Mouse (Mus musculus) kidney, embryonic 15.5 days (tissue): ENCODE data around the gene Abhd16a. TPM values are rescaled to one million over a fixed set of nuclear protein-coding genes. Genes with fewer than 3 reads are reported as not detected.
A peak's percentile ranks its signal among the peaks of the same experiment; 100 is the strongest.
"Not testable (repeated sequence)": the region's sequence is repeated elsewhere in the genome, so short reads cannot be mapped to it uniquely, and the experiment has no call there.

Experiments used
- ATAC-seq: fragments of 200-750 bp; cut with Nextera tagmentation; replicated peaks from 2 replicates; pipeline ENCODE4 v1.8.0; 2017; ENCODE audit warnings: moderate TSS enrichment; ENCODE audit not compliant: low FRiP score
- H3K27ac ChIP-seq: fragments of 300-500 bp; sonication (generic); 2 replicates; pipeline ENCODE4 v1.5.1; 2015; ENCODE audit warnings: mild to moderate bottlenecking, inconsistent platforms
- H3K27me3 ChIP-seq: fragments of 300-500 bp; sonication (generic); 2 replicates; pipeline ENCODE4 v1.6.1; 2015; ENCODE audit warnings: inconsistent platforms
- H3K36me3 ChIP-seq: fragments of 300-500 bp; sonication (generic); 2 replicates; pipeline ENCODE4 v1.6.1; 2015; ENCODE audit warnings: inconsistent platforms
- H3K4me1 ChIP-seq: fragments of 300-500 bp; sonication (generic); 2 replicates; pipeline ENCODE4 v1.6.1; 2015; ENCODE audit warnings: inconsistent platforms
- H3K4me2 ChIP-seq: fragments of 300-500 bp; sonication (generic); 2 replicates; pipeline ENCODE4 v1.6.1; 2015; ENCODE audit warnings: moderate library complexity, mild to moderate bottlenecking, inconsistent platforms
- H3K4me3 ChIP-seq: fragments of 300-500 bp; sonication (generic); replicated peaks from 2 replicates; pipeline ENCODE4 v1.5.1; 2015; ENCODE audit warnings: mild to moderate bottlenecking, inconsistent platforms
- H3K9ac ChIP-seq: fragments of 300-500 bp; sonication (generic); 2 replicates; pipeline ENCODE4 v1.6.1; 2015; ENCODE audit warnings: mild to moderate bottlenecking, inconsistent platforms
- H3K9me3 ChIP-seq: fragments of 300-500 bp; sonication (generic); replicated peaks from 2 replicates; pipeline ENCODE4 v1.6.1; 2016; ENCODE audit warnings: inconsistent platforms
- WGBS: fragments of 180-500 bp; shearing (Covaris S2); methylation state at CpG from one replicate; pipeline ENCODE4 v1.1.7; 2015; ENCODE audit warnings: mixed read lengths; 5-methylcytosine and 5-hydroxymethylcytosine counted together
- polyA plus RNA-seq: library from polyadenylated mRNA; unstranded; fragments of >200 nt; fragmentation: Nextera tagmentation; extraction: Ambion mirVana; gene quantifications from 2 replicates; pipeline ENCODE4 v1.2.1, GENCODE M21; 2015

The Abhd16a gene
- polyA plus RNA-seq, 1 experiment from 2014 or later: 103 TPM

DNA sequence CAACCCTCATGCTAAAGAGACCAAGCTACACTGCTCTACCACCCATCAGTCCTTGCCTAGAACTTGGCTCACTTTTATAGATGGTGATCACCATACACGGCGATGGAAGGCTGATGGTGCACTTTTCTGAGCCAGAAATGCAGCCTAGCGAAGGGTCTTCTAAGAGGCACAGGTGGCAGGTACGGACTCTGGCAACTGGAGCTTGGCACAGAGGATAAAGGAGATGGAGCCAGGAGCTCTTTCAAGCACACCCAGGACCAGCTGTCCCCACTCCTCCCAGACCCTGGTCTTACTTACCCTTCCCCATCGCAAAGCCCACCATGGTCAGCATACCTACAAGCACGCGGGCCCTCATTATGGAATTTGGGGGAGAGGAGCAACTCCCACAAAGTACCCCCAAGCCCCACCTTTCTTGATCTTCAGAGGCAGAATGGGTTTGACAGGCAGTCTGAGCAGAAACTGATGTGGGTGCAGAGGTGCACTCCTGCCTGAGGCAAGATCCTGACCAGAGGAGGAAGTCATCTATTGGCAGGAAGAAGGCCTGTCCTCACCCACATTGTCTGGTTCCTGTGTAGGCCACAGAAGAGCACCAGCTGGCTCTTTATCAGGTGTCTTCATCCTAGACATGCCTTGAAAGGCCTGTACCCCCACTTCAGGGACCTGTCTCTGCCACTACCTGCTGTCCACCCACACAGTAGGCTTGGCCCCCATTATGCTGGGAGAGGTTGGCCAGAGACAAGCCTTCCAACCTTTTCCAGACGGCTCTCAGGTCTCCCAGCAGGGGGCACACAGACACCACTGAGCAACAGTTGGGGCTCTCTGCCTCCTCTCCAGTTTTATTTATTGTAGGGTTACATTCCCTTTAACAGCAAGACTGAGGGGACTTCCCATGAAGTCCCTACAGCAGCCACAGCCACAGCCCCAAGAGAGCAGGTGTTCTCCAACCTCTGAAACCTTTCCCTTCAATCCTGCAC, 26.3 kb downstream of the Abhd16a start, which contains the start of gene Ly6g5b:
Gene Ly6g5b, minus strand, starts transcription at position 383 of the 974 bp plus-strand sequence.
- H3K27ac ChIP-seq: no peak within 1 kb of the TSS
- H3K27me3 ChIP-seq: no peaks in the 10 kb centered on the region
- no peak within 1 kb of the TSS for H3K4me3 ChIP-seq
- H3K9me3 ChIP-seq: no peaks in the 10 kb centered on the region
- WGBS: 82% methylated on average over 8 of the region's 8 CpGs
- H3K36me3 ChIP-seq: peaks cover 57% of the 10 kb centered on the region
- H3K4me1 ChIP-seq: peaks cover 9% of the 10 kb centered on the region
- no peak within 1 kb of the TSS for H3K4me2 ChIP-seq
- no peak for ATAC-seq
- H3K9ac ChIP-seq: no peak within 1 kb of the TSS

- H3K4me1 ChIP-seq: peaks cover 30% of the 10 kb centered on the region
- H3K9ac ChIP-seq: peak overlapping the region; percentile 98
- H3K27ac ChIP-seq: peak overlapping the region; percentile 85
- peak overlapping the region; percentile 96 for H3K4me2 ChIP-seq
- H3K9me3 ChIP-seq: no peaks in the 10 kb centered on the region
- ATAC-seq: peak; percentile 27
- H3K27me3 ChIP-seq: no peaks in the 10 kb centered on the region
- peak overlapping the region; percentile 97 for H3K4me3 ChIP-seq
- H3K36me3 ChIP-seq: peaks cover 61% of the 10 kb centered on the region
- under 1% methylated on average over 33 of the region's 33 CpGs for WGBS
Measured at GRCm38 (mm10) chr17:35120745-35121142, 31.7 kb downstream of the Abhd16a start.

DNA sequence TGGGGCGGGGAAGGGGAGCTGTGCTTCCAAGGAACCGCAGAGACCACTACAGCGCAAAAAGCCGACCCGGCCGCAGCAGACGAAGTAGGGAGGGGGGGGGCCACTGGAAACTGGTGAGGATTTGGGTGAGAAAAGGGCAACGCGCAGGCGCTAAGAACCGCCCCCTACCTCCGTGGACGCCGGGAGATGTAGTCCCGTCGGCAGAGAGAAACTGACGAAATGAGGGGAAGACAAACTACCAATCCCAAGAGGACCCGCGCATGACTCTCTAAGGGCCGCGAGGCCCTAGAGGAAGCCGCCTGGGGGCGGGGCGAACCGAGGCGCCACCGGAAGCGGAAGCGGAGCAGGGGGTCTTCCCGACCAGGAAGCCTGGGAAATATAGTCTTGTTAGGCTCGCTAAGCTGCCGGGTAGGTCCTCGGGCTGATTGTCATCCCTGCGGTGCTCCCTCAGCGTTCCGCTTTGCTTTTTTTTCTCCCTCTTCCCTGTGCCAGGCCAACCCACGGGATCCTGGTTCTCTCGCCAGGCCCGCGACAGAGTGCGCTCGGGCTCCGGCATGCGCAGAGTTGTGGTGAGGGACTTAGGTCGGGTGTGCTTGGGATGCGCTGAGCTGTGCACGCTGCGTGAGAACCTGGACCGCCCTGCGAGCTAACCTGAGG, 32.2 kb downstream of the Abhd16a start, which contains the start of gene Gpank1:
Gene Gpank1, plus strand, starts transcription at position 313 of the 657 bp plus-strand sequence.
- Histone ChIP-seq H3K27me3 (no peaks in the 10 kb centered on the region), H3K4me3 (peak within 1 kb of the TSS; percentile 97), H3K36me3 (peaks cover 56% of the 10 kb centered on the region), H3K9me3 (no peaks in the 10 kb centered on the region), H3K9ac (peak within 1 kb of the TSS; percentile 98), H3K27ac (peak within 1 kb of the TSS; percentile 94), H3K4me1 (peaks cover 35% of the 10 kb centered on the region), H3K4me2 (peak within 1 kb of the TSS; percentile 96)
- under 1% methylated on average over 50 of the region's 50 CpGs for WGBS
- ATAC-seq: peak; percentile 94

DNA sequence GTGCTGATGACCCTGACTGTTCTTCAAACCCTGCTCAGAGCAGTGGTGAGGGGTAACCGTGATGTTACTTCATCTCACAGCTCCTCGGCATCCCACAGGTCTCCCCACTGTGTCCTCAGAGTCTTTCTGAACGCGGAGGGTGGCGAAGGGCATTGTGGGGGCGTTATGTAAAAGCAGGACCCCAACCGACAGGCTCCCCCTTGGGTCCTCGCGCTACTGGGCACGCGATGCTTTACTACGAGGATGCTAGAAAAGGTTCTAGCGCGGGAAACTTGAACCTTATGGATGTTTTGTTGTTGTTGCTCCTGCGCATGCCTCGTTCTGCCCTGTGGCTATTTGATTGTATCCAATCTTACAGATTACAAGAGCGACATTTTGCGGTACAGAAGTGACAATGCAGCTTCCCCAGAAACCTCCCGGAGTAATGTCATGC, 32.8 kb downstream of the Abhd16a start, which contains the start of gene Csnk2b:
Gene Csnk2b, minus strand, starts transcription at position 183 of the 433 bp plus-strand sequence.
- Histone ChIP-seq H3K9ac (peak within 1 kb of the TSS; percentile 98), H3K4me1 (peaks cover 41% of the 10 kb centered on the region), H3K27me3 (no peaks in the 10 kb centered on the region), H3K4me3 (peak within 1 kb of the TSS; percentile 97), H3K27ac (peak within 1 kb of the TSS; percentile 94), H3K36me3 (peaks cover 51% of the 10 kb centered on the region), H3K9me3 (no peaks in the 10 kb centered on the region), H3K4me2 (peak within 1 kb of the TSS; percentile 96)
- 0% methylated on average over 19 of the region's 19 CpGs for WGBS
- no peak; the same call in 1 of the 2 replicates for ATAC-seq

- H3K9me3 ChIP-seq, ATAC-seq, H3K4me3 ChIP-seq, H3K27me3 ChIP-seq, H3K27ac ChIP-seq, H3K4me2 ChIP-seq, H3K9ac ChIP-seq: not testable (repeated sequence)
- WGBS: 88% methylated on average over 9 of the region's 9 CpGs
- H3K36me3 ChIP-seq: peaks cover 44% of the 10 kb centered on the region
- H3K4me1 ChIP-seq: peaks cover 52% of the 10 kb centered on the region
Measured at GRCm38 (mm10) chr17:35123287-35123686, 34.2 kb downstream of the Abhd16a start.

DNA sequence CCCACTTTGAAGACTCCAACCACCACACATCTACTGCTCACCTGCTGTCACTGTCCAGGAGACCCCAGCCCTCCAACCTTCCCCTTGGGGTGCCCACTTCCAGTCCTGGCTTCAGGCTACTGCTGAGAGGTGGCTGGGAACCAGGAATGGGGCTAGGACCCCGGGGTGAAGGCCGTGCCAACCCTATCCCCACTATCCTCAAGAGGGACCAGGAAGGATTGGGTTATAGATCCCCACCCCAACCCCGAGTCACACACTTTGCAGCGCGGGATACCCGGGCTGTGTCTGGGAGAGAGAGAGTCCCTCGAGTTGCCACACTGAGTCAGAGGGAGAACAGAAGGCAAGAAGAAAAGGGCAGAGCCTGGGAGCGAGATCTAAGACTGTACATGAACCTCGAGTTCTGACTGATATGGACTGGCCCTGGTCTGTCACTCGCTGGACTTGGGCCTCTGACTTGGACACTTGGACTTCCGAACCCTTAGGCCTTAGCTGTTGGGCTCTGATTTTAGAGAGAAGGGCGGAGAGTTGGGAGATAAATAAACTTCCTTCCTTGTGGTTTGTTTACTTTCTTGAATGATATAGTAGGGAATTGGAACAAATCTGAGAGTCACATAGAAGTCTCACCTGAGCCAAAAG, 35.3 kb downstream of the Abhd16a start:
- Histone ChIP-seq H3K4me1 (peaks cover 60% of the 10 kb centered on the region), H3K36me3 (peaks cover 39% of the 10 kb centered on the region)
- H3K9ac ChIP-seq, H3K4me3 ChIP-seq, H3K27me3 ChIP-seq, H3K27ac ChIP-seq, H3K9me3 ChIP-seq, ATAC-seq, H3K4me2 ChIP-seq: not testable (repeated sequence)
- 92% methylated on average over 12 of the region's 12 CpGs for WGBS

GRCm38 (mm10) chr17:35125081-35125480, 36.0 kb downstream of the Abhd16a start:
- peaks cover 53% of the 10 kb centered on the region for H3K4me1 ChIP-seq
- ATAC-seq: no peak
- WGBS: 100% methylated on average over 1 of the region's 1 CpGs
- H3K4me2 ChIP-seq: peak overlapping the region; percentile 80; the same call in 1 of the 2 replicates
- no peaks in the 10 kb centered on the region for H3K27me3 ChIP-seq
- 0 out of 2 replicates have a peak overlapping the region, but pooled peaks have one; percentile 93 for H3K27ac ChIP-seq
- peaks cover 40% of the 10 kb centered on the region for H3K36me3 ChIP-seq
- 0 out of 2 replicates have a peak overlapping the region, but pooled peaks have one; percentile 75 for H3K4me3 ChIP-seq
- no peaks in the 10 kb centered on the region for H3K9me3 ChIP-seq
- no peak overlapping the region for H3K9ac ChIP-seq

DNA sequence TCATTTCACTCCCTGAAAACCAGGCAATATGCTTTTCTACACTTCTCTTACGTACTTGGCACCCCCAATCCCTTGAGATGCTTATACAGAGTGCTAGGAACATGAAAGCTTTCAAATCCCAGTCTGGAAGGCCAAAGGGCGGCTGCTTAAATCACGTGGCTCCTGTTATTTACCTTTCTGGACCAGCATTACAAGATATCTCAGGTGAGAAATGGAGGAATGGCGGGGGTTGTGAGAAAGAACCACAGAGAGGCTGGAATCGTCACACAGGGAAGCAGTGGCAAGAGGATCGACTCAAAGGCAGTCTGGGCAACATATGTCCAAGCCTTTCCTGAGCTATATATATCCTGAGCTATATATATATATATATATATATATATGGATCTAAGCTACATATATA, 36.5 kb downstream of the Abhd16a start:
- Histone ChIP-seq H3K27ac (peak overlapping the region; percentile 93), H3K9ac (peak overlapping the region; percentile 77), H3K27me3 (no peaks in the 10 kb centered on the region), H3K9me3 (no peaks in the 10 kb centered on the region), H3K4me1 (peaks cover 48% of the 10 kb centered on the region), H3K36me3 (peaks cover 45% of the 10 kb centered on the region), H3K4me2 (peak overlapping the region; percentile 80), H3K4me3 (peak overlapping the region; percentile 75)
- no peak for ATAC-seq
- 32% methylated on average over 6 of the region's 6 CpGs for WGBS

GRCm38 (mm10) chr17:35126206-35126611, 37.1 kb downstream of the Abhd16a start, which contains the start of gene D17H6S53E:
Gene D17H6S53E (plus strand): TSS chr17:35126373.
- peak; percentile 30 for ATAC-seq
- Histone ChIP-seq H3K9me3 (no peaks in the 10 kb centered on the region), H3K27ac (peak within 1 kb of the TSS; percentile 93), H3K4me1 (peaks cover 48% of the 10 kb centered on the region), H3K9ac (peak within 1 kb of the TSS; percentile 77), H3K27me3 (no peaks in the 10 kb centered on the region), H3K4me3 (peak within 1 kb of the TSS; percentile 75), H3K4me2 (peak within 1 kb of the TSS; percentile 80), H3K36me3 (peaks cover 45% of the 10 kb centered on the region)
- under 1% methylated on average over 36 of the region's 36 CpGs for WGBS

- Histone ChIP-seq H3K9me3 (no peaks in the 10 kb centered on the region), H3K4me1 (peaks cover 54% of the 10 kb centered on the region), H3K27me3 (no peaks in the 10 kb centered on the region), H3K4me2 (peak overlapping the region; percentile 80), H3K4me3 (peak overlapping the region; percentile 75), H3K36me3 (peaks cover 45% of the 10 kb centered on the region), H3K27ac (peak overlapping the region; percentile 93), H3K9ac (peak overlapping the region; percentile 77; the same call in 1 of the 2 replicates)
- no peak for ATAC-seq
- 63% methylated on average over 13 of the region's 13 CpGs for WGBS
Measured at GRCm38 (mm10) chr17:35127017-35127416, 38.0 kb downstream of the Abhd16a start.

GRCm38 (mm10) chr17:35128996-35129395, 39.9 kb downstream of the Abhd16a start:
- Histone ChIP-seq H3K27me3 (no peaks in the 10 kb centered on the region), H3K9me3 (no peaks in the 10 kb centered on the region), H3K4me3 (no peak overlapping the region), H3K9ac (no peak overlapping the region), H3K36me3 (peaks cover 34% of the 10 kb centered on the region), H3K4me2 (no peak overlapping the region), H3K27ac (0 out of 2 replicates have a peak overlapping the region, but pooled peaks have one; percentile 32), H3K4me1 (peaks cover 49% of the 10 kb centered on the region)
- 0 out of 2 replicates have a peak, but pooled peaks have one; percentile 17 for ATAC-seq
- 44% methylated on average over 11 of the region's 11 CpGs for WGBS
